Mouse (Mus musculus): ENCODE results near the gene Dut. TPM values are rescaled to one million over a fixed set of nuclear protein-coding genes. Genes with fewer than 3 reads are reported as not detected.

Gene Dut
- polyA plus RNA-seq (2017; shearing (Covaris generic)) = 10 to 100 TPM; 54.8 to 65.8 TPM

DNA sequence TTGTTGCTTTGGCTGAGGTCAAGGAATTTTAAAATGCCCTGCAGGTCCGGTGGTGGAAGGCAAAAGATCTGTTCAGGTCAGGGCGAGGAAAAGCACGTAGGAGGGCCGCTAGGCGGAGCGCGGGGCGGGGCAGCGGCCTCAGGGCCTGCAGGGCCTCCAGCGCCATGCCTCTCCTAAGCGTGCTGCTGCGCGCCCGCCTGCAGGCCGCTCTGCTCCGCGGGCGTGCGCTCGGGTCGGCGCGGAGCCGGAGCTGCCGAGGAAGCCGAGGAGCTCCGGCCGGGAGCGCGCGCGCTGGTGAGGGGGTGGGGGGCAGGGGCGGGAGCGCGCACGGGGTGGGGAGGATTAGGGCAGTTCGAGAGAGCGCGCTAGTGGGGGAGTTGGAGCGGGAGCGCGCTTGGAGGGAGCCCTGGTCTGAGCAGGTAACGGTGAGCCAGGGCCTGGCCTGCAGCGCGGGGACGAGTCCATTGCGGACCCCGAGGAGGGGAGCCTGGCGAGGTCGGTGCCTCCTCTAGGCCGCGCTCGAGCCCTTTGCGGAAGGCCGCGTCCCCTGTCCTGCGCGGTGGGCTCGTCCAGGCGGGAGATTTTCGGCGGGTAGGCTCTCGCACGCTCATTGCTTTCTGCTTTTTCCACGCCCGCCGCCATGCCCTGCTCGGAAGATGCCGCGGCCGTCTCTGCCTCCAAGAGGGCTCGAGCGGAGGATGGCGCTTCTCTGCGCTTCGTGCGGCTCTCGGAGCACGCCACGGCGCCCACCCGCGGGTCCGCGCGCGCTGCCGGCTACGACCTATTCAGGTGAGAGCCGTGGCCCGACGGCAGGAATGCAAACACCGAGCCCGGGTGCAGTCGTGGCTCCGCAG is at the start of gene Dut:
Gene Dut, plus strand, starts transcription at position 83 of the 854 bp plus-strand sequence.

Other genes starting within 250 kb of the Dut start
- gene Slc24a5, start 179.1 kb upstream of the Dut start, polyA plus RNA-seq (2017; shearing (Covaris generic)) = 1 to 10 TPM; 1.1 to 2.5 TPM
- 10 to 100 TPM; 12.5 to 14.3 TPM for gene Myef2, start 123.5 kb upstream of the Dut start, polyA plus RNA-seq (2017; shearing (Covaris generic))
- gene Ctxn2, start 110.5 kb upstream of the Dut start, polyA plus RNA-seq (2017; shearing (Covaris generic)) = not detected
- under 1 TPM in 1 of 2 experiments, not detected in 1; 0.33 TPM for gene Slc12a1, start 94.7 kb upstream of the Dut start, polyA plus RNA-seq (2017; shearing (Covaris generic))